Mouse (Mus musculus): ENCODE measurements at regions not wholly inside any gene's neighbourhood (a gene's known extent, or its start where the extent isn't known, plus 50 kb on each side); places are given as distances from the start of the nearest gene placed in this dataset.

- no peak overlapping the region for H3K9ac ChIP-seq (ENCODE audit: low read depth, low read length)
- H3K9me3 ChIP-seq (ENCODE audit: control insufficient read depth, low read length): no peaks in the 10 kb centered on the region
- H3K4me2 ChIP-seq (ENCODE audit: low read depth, low read length): no peak overlapping the region
- DNase-seq (ENCODE audit: low spot score) (peak; percentile 88), ATAC-seq (ENCODE audit: low read depth) (peak; percentile 84)
- H3K36me3 ChIP-seq (ENCODE audit: control insufficient read depth, insufficient read depth, low read length): no peaks in the 10 kb centered on the region
- H3K4me3 ChIP-seq (ENCODE audit: low read depth, low read length): no peak overlapping the region
- 40% methylated on average over 12 of the region's 12 CpGs for WGBS
- no peaks in the 10 kb centered on the region; the same call in 1 of the 2 replicates for H3K4me1 ChIP-seq (ENCODE audit: control insufficient read depth, insufficient read depth, low read length)
- H3K27me3 ChIP-seq (replicated peaks; ENCODE audit: control insufficient read depth, insufficient read depth, low read length): no peaks in the 10 kb centered on the region
- H3K27ac ChIP-seq (replicated peaks; ENCODE audit: low read depth, low read length): no peak overlapping the region
Measured at GRCm38 (mm10) chr6:126374970-126375620, 160.1 kb downstream of the Kcna5 start.

- whole genome bisulfite sequencing: 58% methylated on average over 5 of the region's 5 CpGs
- no peak overlapping the region for H3K4me2 ChIP-seq (ENCODE audit: low read depth, low read length)
- H3K4me3 ChIP-seq (ENCODE audit: low read depth, low read length): no peak overlapping the region
- H3K9ac ChIP-seq (ENCODE audit: low read depth, low read length): no peak overlapping the region
- H3K27me3 ChIP-seq (replicated peaks; ENCODE audit: control insufficient read depth, insufficient read depth, low read length): no peaks in the 10 kb centered on the region
- H3K27ac ChIP-seq (replicated peaks; ENCODE audit: low read depth, low read length): no peak overlapping the region
- H3K9me3 ChIP-seq (ENCODE audit: control insufficient read depth, low read length): no peaks in the 10 kb centered on the region
- DNase-seq (ENCODE audit: low spot score) (peak; percentile 82), ATAC-seq (ENCODE audit: low read depth) (no peak)
- H3K36me3 ChIP-seq (ENCODE audit: control insufficient read depth, insufficient read depth, low read length): no peaks in the 10 kb centered on the region
- no peaks in the 10 kb centered on the region; the same call in 1 of the 2 replicates for H3K4me1 ChIP-seq (ENCODE audit: control insufficient read depth, insufficient read depth, low read length)
Measured at GRCm38 (mm10) chr6:126371971-126372370, 163.2 kb downstream of the Kcna5 start.

DNA sequence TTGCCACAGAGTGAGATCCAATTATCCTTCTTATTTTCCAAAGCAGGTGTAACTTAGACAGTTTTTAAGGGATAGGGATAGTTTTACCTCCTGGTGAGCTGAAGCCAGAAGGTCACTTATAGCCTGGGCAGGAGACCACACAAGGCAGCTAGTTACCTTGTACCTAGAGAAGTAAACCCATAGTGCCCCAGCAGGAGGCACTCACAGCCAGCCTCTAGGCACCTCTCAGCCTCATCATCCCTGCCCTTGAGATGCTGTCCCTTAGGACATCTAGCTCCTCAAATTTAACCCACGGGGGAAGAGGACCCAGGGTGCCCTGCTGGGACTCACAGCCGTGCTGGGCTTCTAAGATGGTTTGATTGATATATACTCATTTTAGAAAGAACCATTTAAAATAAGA is 163.7 kb downstream of the Kcna5 start:
- H3K9ac ChIP-seq (ENCODE audit: low read depth, low read length): no peak overlapping the region
- WGBS: 89% methylated on average over 2 of the region's 2 CpGs
- DNase-seq (ENCODE audit: low spot score): no peak
- no peak overlapping the region for H3K27ac ChIP-seq (replicated peaks; ENCODE audit: low read depth, low read length)
- no peak for ATAC-seq (ENCODE audit: low read depth)
- no peaks in the 10 kb centered on the region; the same call in 1 of the 2 replicates for H3K4me1 ChIP-seq (ENCODE audit: control insufficient read depth, insufficient read depth, low read length)
- no peaks in the 10 kb centered on the region for H3K36me3 ChIP-seq (ENCODE audit: control insufficient read depth, insufficient read depth, low read length)
- H3K4me2 ChIP-seq (ENCODE audit: low read depth, low read length): no peak overlapping the region
- H3K9me3 ChIP-seq (ENCODE audit: control insufficient read depth, low read length): no peaks in the 10 kb centered on the region
- H3K4me3 ChIP-seq (ENCODE audit: low read depth, low read length): no peak overlapping the region
- no peaks in the 10 kb centered on the region for H3K27me3 ChIP-seq (replicated peaks; ENCODE audit: control insufficient read depth, insufficient read depth, low read length)

DNA sequence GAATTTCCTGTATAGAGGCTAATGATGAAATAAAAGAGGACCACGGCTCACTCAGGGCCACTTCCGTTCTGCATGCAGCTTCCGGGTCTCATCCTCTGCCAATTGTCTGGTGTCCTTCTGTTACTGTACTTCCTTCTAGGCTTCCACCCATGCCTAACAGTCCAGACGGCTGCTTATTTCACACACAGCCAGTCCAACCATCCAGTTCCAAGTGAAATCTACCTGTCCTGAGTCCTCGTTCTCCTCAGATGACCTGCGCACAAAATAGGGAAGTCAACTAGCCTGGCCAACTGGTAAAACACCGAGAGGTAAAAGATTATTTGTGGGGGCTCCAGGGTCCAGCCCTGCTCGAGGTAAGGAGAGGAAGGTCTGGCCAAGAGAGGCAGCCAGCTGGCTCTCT is 169.7 kb downstream of the Kcna5 start:
- H3K27me3 ChIP-seq (replicated peaks; ENCODE audit: control insufficient read depth, insufficient read depth, low read length): no peaks in the 10 kb centered on the region
- no peaks in the 10 kb centered on the region for H3K4me1 ChIP-seq (ENCODE audit: control insufficient read depth, insufficient read depth, low read length)
- H3K9ac ChIP-seq (ENCODE audit: low read depth, low read length): no peak overlapping the region
- no peaks in the 10 kb centered on the region for H3K9me3 ChIP-seq (ENCODE audit: control insufficient read depth, low read length)
- WGBS: 86% methylated on average over 8 of the region's 8 CpGs
- no peak overlapping the region for H3K4me3 ChIP-seq (ENCODE audit: low read depth, low read length)
- no peak overlapping the region for H3K4me2 ChIP-seq (ENCODE audit: low read depth, low read length)
- ATAC-seq (ENCODE audit: low read depth) (no peak), DNase-seq (ENCODE audit: low spot score) (no peak)
- no peak overlapping the region for H3K27ac ChIP-seq (replicated peaks; ENCODE audit: low read depth, low read length)
- H3K36me3 ChIP-seq (ENCODE audit: control insufficient read depth, insufficient read depth, low read length): no peaks in the 10 kb centered on the region

DNA sequence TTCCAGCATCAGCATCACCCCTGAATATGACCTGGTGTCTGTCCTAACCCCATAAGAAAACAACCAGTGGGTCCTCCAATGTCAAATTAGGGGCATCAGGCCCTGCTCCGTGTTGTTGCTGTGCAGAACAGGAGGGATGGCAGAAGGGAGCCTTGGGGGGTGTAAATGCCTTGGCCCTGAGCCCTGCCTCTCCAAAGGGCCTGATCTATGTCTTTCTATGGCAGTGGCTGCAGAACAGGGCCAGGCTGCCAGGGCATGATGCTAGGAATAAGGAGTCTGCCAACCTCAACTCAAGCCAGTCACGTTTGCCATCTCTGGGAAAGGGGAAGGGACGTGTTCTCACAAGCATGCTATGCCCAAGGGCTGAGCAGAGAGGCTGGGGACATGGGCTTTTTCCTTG is 172.9 kb downstream of the Kcna5 start:
- H3K27me3 ChIP-seq (replicated peaks; ENCODE audit: control insufficient read depth, insufficient read depth, low read length): no peaks in the 10 kb centered on the region
- H3K4me2 ChIP-seq (ENCODE audit: low read depth, low read length): no peak overlapping the region
- no peak overlapping the region for H3K27ac ChIP-seq (replicated peaks; ENCODE audit: low read depth, low read length)
- DNase-seq (ENCODE audit: low spot score) (no peak), ATAC-seq (ENCODE audit: low read depth) (no peak)
- no peaks in the 10 kb centered on the region for H3K4me1 ChIP-seq (ENCODE audit: control insufficient read depth, insufficient read depth, low read length)
- no peak overlapping the region for H3K9ac ChIP-seq (ENCODE audit: low read depth, low read length)
- H3K4me3 ChIP-seq (ENCODE audit: low read depth, low read length): no peak overlapping the region
- H3K9me3 ChIP-seq (ENCODE audit: control insufficient read depth, low read length): no peaks in the 10 kb centered on the region
- 71% methylated on average over 3 of the region's 3 CpGs for WGBS
- no peaks in the 10 kb centered on the region for H3K36me3 ChIP-seq (ENCODE audit: control insufficient read depth, insufficient read depth, low read length)

GRCm38 (mm10) chr6:126353346-126353745 is 181.9 kb downstream of the Kcna5 start:
- 38% methylated on average over 2 of the region's 2 CpGs for WGBS
- DNase-seq (ENCODE audit: low spot score): peak; percentile 53
- H3K36me3 ChIP-seq (ENCODE audit: control insufficient read depth, insufficient read depth, low read length): no peaks in the 10 kb centered on the region
- H3K9ac ChIP-seq (ENCODE audit: low read depth, low read length): no peak overlapping the region
- no peaks in the 10 kb centered on the region for H3K27me3 ChIP-seq (replicated peaks; ENCODE audit: control insufficient read depth, insufficient read depth, low read length)
- H3K4me3 ChIP-seq (ENCODE audit: low read depth, low read length): no peak overlapping the region
- no peak overlapping the region for H3K27ac ChIP-seq (replicated peaks; ENCODE audit: low read depth, low read length)
- no peak for ATAC-seq (ENCODE audit: low read depth)
- H3K9me3 ChIP-seq (ENCODE audit: control insufficient read depth, low read length): no peaks in the 10 kb centered on the region
- peaks cover 3% of the 10 kb centered on the region; the same call in 1 of the 2 replicates for H3K4me1 ChIP-seq (ENCODE audit: control insufficient read depth, insufficient read depth, low read length)
- no peak overlapping the region for H3K4me2 ChIP-seq (ENCODE audit: low read depth, low read length)

DNA sequence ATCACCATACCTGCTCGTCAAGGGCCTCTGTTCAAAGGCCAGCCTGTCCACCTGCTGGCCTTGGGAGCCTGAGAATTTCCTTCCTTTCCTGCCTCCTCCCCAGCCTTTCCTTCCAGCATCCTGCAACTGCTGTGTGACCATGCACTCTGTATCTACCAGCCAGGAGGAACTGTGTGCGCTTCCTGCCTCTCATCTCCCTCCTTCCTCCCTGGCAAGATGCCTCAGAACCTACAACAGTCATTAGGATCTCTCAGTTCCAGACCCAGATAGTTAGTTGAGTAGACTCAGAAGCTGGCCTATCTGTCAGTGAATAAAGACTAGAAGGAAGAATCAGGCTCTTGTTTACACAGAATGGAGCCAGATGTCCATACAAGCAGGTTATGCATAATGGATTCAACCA is 183.8 kb upstream of the Ntf3 start:
- DNase-seq (ENCODE audit: low spot score) (no peak), ATAC-seq (ENCODE audit: low read depth) (no peak)
- Histone ChIP-seq H3K9me3 (ENCODE audit: control insufficient read depth, low read length) (no peaks in the 10 kb centered on the region), H3K4me2 (ENCODE audit: low read depth, low read length) (no peak overlapping the region), H3K27me3 (replicated peaks; ENCODE audit: control insufficient read depth, insufficient read depth, low read length) (no peaks in the 10 kb centered on the region), H3K4me1 (ENCODE audit: control insufficient read depth, insufficient read depth, low read length) (peaks cover 3% of the 10 kb centered on the region; the same call in 1 of the 2 replicates), H3K27ac (replicated peaks; ENCODE audit: low read depth, low read length) (no peak overlapping the region), H3K9ac (ENCODE audit: low read depth, low read length) (no peak overlapping the region), H3K36me3 (ENCODE audit: control insufficient read depth, insufficient read depth, low read length) (no peaks in the 10 kb centered on the region), H3K4me3 (ENCODE audit: low read depth, low read length) (no peak overlapping the region)
- 58% methylated on average over 2 of the region's 2 CpGs for WGBS

GRCm38 (mm10) chr6:126349905-126350304 is 183.2 kb upstream of the Ntf3 start:
- DNase-seq (ENCODE audit: low spot score) (no peak), ATAC-seq (ENCODE audit: low read depth) (no peak)
- H3K27ac ChIP-seq (replicated peaks; ENCODE audit: low read depth, low read length): no peak overlapping the region
- no peak overlapping the region for H3K4me3 ChIP-seq (ENCODE audit: low read depth, low read length)
- no peak overlapping the region for H3K4me2 ChIP-seq (ENCODE audit: low read depth, low read length)
- WGBS: 27% methylated on average over 2 of the region's 2 CpGs
- no peaks in the 10 kb centered on the region for H3K36me3 ChIP-seq (ENCODE audit: control insufficient read depth, insufficient read depth, low read length)
- H3K27me3 ChIP-seq (replicated peaks; ENCODE audit: control insufficient read depth, insufficient read depth, low read length): no peaks in the 10 kb centered on the region
- H3K9ac ChIP-seq (ENCODE audit: low read depth, low read length): no peak overlapping the region
- peaks cover 3% of the 10 kb centered on the region; the same call in 1 of the 2 replicates for H3K4me1 ChIP-seq (ENCODE audit: control insufficient read depth, insufficient read depth, low read length)
- H3K9me3 ChIP-seq (ENCODE audit: control insufficient read depth, low read length): no peaks in the 10 kb centered on the region

DNA sequence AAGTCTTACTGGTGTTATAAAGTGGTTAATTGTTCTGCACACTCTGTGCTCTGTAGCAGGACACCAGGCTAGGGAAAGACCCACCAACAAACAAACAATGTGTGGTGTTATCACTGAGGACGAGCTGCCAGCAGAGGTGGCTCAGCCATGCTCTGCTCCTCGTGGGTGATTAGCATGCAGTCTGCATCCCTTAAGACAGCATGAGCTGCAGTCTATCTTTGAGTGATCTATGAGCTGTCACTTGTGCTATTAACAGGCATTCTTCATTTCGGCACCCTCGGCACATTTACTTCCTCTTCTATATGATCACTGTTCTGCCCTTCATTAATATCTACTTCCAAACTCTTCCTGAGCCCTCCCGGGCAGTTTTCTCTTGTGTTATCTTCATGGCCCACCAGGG is 178.5 kb upstream of the Ntf3 start:
- Histone ChIP-seq H3K27ac (replicated peaks; ENCODE audit: low read depth, low read length) (no peak overlapping the region), H3K27me3 (replicated peaks; ENCODE audit: control insufficient read depth, insufficient read depth, low read length) (no peaks in the 10 kb centered on the region), H3K4me3 (ENCODE audit: low read depth, low read length) (no peak overlapping the region), H3K36me3 (ENCODE audit: control insufficient read depth, insufficient read depth, low read length) (no peaks in the 10 kb centered on the region), H3K9ac (ENCODE audit: low read depth, low read length) (no peak overlapping the region), H3K4me2 (ENCODE audit: low read depth, low read length) (no peak overlapping the region), H3K9me3 (ENCODE audit: control insufficient read depth, low read length) (no peaks in the 10 kb centered on the region), H3K4me1 (ENCODE audit: control insufficient read depth, insufficient read depth, low read length) (no peaks in the 10 kb centered on the region; the same call in 1 of the 2 replicates)
- DNase-seq (ENCODE audit: low spot score) (no peak), ATAC-seq (ENCODE audit: low read depth) (no peak)
- 59% methylated on average over 5 of the region's 5 CpGs for WGBS

All from embryonic facial prominence, embryonic 14.5 days (tissue).